Mouse (Mus musculus) megakaryocyte, adult 5-6 weeks (primary cell): ENCODE measurements around the gene Nsun5. TPM values are rescaled to one million over a fixed set of nuclear protein-coding genes. Genes with fewer than 3 reads are reported as not detected.

Experiments used
- ATAC-seq: 2 replicates; pipeline ENCODE4 v1.8.0; 2016; ENCODE audit warnings: mild to moderate bottlenecking, inconsistent platforms; ENCODE audit not compliant: poor library complexity, severe bottlenecking
- total RNA-seq, 2 experiments: library from RNA; stranded (forward) in 1 of 2; stranded (reverse) in 1 of 2; fragments of 153-499, 151-499 nt in 1 of 2; fragments of 221-1000, 200-1000 nt in 1 of 2; gene quantifications; 2 replicates each; pipeline versions ENCODE4 v1.2.3 to v1.2.4; 2015 to 2017

The Nsun5 gene
- total RNA-seq, 2 experiments from 2014 or later, result 7.4 to 10.2 TPM

GRCm38 (mm10) chr5:135371195-135371594 is 1.4 kb downstream of the Nsun5 start:
- ATAC-seq, result no peak

GRCm38 (mm10) chr5:135373601-135374000 is 3.8 kb downstream of the Nsun5 start:
- no peak for ATAC-seq

DNA sequence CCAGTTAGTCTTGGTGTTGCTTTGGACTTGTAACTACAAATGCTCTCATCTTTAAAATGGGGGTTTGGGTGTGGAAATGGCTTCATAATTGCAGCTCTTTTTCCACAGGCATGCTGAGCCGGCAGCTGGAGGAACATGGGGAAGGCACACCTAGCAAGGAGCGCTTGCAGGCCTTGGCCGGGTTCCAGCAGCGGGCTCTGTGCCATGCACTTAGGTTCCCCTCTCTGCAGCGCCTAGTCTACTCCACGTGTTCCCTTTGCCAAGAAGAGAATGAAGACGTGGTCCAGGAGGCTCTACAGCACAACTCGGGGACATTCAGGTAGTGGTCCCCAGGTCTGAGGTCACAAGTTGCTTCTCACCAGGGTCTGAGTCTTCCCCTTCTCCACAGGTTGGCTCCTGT is 5.4 kb downstream of the Nsun5 start:
- no peak for ATAC-seq

DNA sequence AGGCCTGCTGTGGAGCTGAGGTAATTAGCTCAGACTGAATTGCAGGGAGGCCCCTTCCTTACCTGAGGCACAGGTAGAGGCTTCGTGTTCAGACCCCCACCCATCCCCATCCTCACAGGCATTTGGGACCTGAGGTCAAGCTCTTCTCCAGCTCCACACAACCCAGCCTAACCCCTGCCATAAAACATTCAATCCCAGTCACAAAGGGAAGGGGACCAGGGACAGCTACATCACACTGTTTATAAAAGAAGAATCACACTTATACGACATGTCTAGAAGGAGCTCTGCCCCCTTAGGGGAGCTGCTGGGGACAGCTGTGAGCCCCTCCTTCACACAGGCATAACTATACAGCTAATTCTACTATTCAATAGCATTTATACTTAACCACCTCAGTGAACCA is 6.6 kb downstream of the Nsun5 start:
- no peak for ATAC-seq

- no peak for ATAC-seq
Measured at GRCm38 (mm10) chr5:135380681-135381080, 10.9 kb downstream of the Nsun5 start.

DNA sequence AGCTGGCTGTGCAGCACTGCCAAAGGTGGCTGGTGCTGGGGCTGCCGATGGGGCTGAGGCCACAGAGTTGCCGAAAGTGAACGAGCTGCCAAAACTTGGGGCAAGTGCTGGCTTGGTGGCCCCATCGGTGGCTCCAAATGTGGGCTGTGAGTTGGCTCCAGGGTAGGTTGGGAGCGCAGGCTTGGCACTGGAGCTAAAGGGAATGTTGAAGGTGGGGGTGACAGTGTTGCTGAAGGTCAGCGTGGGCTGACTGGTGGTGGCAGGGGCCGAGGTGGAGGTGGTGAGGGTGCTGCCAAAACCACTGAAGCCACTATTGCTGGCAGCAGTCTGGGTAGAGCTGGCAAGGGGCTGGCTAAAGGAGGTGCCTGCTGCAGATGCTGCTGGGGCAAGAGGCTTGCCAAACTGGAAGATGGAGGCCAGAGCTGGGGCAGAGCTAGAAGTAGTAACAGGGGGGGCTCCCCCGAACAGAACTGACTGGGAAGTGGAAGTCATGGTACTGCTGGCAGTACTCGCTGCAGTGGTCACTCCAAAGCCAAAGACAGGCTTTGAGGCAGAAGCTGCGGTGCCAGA is 11.7 kb downstream of the Nsun5 start:
- no peak for ATAC-seq

GRCm38 (mm10) chr5:135382746-135383145 is 13.0 kb downstream of the Nsun5 start:
- no peak for ATAC-seq

DNA sequence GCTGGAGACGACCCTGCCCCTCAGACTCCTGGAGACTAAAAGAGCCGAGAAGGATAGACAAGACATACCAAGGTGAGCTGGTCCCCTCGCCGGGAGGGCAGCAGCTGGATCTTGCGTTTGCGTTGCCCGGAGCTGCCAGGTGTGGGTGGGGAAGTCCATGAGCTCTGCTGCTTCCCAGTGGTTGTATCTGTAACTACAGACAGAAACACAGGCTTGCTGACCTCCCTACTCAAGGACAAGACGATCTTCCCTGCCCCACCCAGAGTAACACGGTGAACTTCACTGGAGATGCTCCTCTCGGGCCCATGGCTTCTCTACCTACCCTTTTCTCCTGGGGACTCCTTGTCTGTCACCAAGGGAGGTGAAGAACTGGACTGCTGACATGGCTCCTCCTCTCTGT is 14.0 kb downstream of the Nsun5 start:
- ATAC-seq, result no peak

DNA sequence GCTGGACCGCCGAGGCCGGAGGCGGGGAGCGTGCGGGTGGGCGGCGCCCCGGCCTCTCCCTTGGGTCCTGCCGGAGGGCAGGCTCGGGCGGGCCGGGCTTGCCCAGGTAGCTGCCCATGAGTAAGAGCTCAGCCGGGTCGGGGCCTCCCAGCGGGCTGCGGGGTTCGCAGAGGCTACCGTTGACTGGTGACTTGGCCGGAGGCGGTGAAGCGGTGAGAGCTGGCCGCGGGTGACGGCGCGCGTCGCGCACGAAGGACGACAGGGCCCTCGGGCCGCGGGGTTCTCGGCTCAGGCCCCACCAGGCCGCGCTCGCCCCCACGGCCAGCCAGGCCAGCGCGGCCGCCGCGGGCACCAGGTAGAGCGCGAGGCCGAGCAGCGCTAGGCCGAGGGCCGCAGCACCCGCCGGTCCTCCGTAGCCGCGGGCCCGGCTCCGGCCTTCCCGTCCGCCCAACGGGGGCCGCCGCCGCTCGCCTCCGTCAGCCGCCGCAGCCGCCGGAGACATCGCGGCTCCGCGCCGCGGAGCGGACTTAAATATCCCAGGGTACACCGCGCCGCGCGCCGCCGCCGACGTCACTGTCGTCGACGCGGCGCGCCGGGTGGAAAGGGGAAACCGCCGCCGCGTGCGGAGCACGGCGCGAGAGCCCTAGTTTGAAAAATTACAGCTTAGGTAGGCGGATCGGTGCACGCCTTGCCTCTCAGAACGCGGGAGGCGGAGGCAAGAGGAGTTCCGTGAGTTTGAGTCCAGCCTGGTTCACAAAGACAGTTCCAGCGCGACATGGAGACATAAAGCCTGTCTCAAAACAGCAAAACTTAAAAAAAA is 24.5 kb downstream of the Nsun5 start, which contains the start of gene Pom121:
TSS of gene Pom121 (minus strand) at position 543 of the 820 bp plus-strand sequence.
- peak; percentile 94 for ATAC-seq

DNA sequence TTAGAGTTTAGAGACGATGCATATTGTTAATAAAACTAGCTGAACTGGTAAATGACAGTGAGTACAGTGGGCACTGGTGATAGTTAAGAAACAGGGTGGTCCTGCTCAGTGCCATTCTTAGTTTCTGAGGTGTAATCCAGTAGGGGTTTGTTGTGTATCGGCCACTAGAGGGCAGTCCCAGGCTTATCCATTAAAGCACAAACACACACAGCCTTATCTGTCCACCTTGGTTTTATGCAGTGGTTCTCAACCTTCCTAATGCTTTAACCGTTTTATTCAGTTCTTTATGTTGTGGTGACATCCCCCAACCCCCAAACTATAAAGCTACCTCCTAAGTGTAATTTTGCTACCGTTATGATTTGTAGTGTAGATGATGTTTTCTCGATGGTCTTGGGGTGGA is 26.1 kb downstream of the Nsun5 start:
- ATAC-seq, result peak; percentile 50

DNA sequence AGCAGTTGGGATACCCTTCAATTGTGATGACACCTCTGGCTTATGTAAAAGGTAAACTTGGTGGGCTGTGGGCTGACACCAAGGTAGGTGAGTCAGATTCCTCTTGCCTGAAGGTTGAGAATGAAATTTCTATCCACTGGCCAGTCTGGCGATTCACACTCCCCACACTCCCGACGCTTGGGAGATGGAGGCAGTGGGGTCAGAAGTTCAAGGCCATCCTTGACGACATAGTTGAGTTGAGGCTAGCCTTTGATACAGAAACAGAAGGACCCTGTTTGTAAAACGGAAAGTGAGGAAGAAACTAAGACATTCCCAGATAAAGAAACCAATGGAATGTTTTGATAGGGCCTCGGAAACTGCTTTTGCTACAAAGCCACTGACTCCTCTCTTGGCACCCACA is 29.6 kb downstream of the Nsun5 start:
- ATAC-seq, result no peak

- ATAC-seq, result peak; percentile 89
Measured at GRCm38 (mm10) chr5:135400244-135400643, 30.5 kb downstream of the Nsun5 start.

GRCm38 (mm10) chr5:135404623-135405022 is 34.9 kb downstream of the Nsun5 start:
- ATAC-seq, result no peak

- no peak for ATAC-seq
Measured at GRCm38 (mm10) chr5:135405437-135405836, 35.7 kb downstream of the Nsun5 start.

DNA sequence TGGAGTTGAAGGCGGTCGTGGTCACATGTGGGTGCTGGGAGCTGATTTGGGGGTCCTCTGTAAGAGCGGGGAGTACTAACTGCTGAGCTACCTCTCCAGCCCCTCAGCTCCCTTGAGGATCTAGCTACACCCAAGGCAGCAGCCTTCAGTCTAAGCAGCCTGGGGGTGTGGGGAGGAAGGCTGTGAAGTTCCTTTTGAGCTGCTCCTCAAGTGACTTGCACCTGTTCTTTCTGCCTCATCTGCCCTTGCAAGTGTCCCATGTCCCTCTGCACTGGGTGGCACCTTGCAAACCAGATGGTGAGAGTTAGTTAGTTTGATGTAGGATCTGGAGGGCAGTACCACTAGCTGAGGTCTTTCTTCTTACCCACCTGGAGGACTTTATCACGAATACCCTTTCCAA is 38.4 kb downstream of the Nsun5 start:
- no peak for ATAC-seq

- no peak for ATAC-seq
Measured at GRCm38 (mm10) chr5:135410266-135410665, 40.5 kb downstream of the Nsun5 start.

Other genes starting within 250 kb of the Nsun5 start
- 5.5 and 5.7 TPM in 2 replicates for gene Tbl2, start 220.3 kb upstream of the Nsun5 start, total RNA-seq (2015)
- gene Tbl2, start 220.3 kb upstream of the Nsun5 start, total RNA-seq (2017), result 12.6 and 15.0 TPM in 2 replicates
- 23.5 and 46.6 TPM in 2 replicates for gene Bcl7b, start 201.7 kb upstream of the Nsun5 start, total RNA-seq (2015)
- 27.4 and 38.8 TPM in 2 replicates for gene Bcl7b, start 201.7 kb upstream of the Nsun5 start, total RNA-seq (2017)
- 66.1 and 71.1 TPM in 2 replicates for gene Baz1b, start 182.7 kb upstream of the Nsun5 start, total RNA-seq (2015)
- 129 and 134 TPM in 2 replicates for gene Baz1b, start 182.7 kb upstream of the Nsun5 start, total RNA-seq (2017)
- gene Fzd9, start 118.7 kb upstream of the Nsun5 start, total RNA-seq (2015), result not detected in 2 replicates
- gene Fzd9, start 118.7 kb upstream of the Nsun5 start, total RNA-seq (2017), result 0.26 TPM in 1 of 2 replicates, not detected in the other
- gene Fkbp6, start 19.9 kb upstream of the Nsun5 start, total RNA-seq (2015), result not detected in 2 replicates
- not detected in 2 replicates for gene Fkbp6, start 19.9 kb upstream of the Nsun5 start, total RNA-seq (2017)
- gene Trim50, start 16.7 kb upstream of the Nsun5 start, total RNA-seq (2015), result not detected in 2 replicates
- gene Trim50, start 16.7 kb upstream of the Nsun5 start, total RNA-seq (2017), result not detected in 2 replicates
- 35.4 and 37.3 TPM in 2 replicates for gene Pom121, start 24.6 kb downstream of the Nsun5 start, total RNA-seq (2015)
- 5.2 and 7.4 TPM in 2 replicates for gene Pom121, start 24.6 kb downstream of the Nsun5 start, total RNA-seq (2017)
- 21.6 and 28.9 TPM in 2 replicates for gene Hip1, start 175.2 kb downstream of the Nsun5 start, total RNA-seq (2015)
- gene Hip1, start 175.2 kb downstream of the Nsun5 start, total RNA-seq (2017), result 34.7 and 39.9 TPM in 2 replicates
- gene Ccl26, start 193.6 kb downstream of the Nsun5 start, total RNA-seq (2015), result not detected in 2 replicates
- not detected in 2 replicates for gene Ccl26, start 193.6 kb downstream of the Nsun5 start, total RNA-seq (2017)
- 0.25 and 3.5 TPM in 2 replicates for gene Ccl24, start 203.1 kb downstream of the Nsun5 start, total RNA-seq (2015)
- gene Ccl24, start 203.1 kb downstream of the Nsun5 start, total RNA-seq (2017), result 0.37 TPM in 1 of 2 replicates, not detected in the other